Mouse (Mus musculus): Measurements from ENCODE around the gene P2rx1.

P2rx1 gene

GRCm38 (mm10) chr11:73030821-73031498 lies 32.1 kb downstream of the P2rx1 start:
- POLR2A ChIA-PET: interaction anchor here in 3 of 4 experiments (0.6 to 1.5 kb wide), 13 partner anchors 8 to 455 kb away, joined by 3 to 13 read pairs (median 5); partner anchors contain the start of genes Camkk1 (in 3 of the 3) and Ncbp3 (in 2 of the 3)
- CTCF ChIA-PET: interaction anchor here (0.5 to 1.4 kb wide), 12 partner anchors 8 to 260 kb away, joined by 3 to 14 read pairs (median 3); partner anchors contain the start of genes Camkk1 (in 1 of the 4), Haspin (in 1 of the 4) and Ncbp3 (in 1 of the 4)

GRCm38 (mm10) chr11:73031536-73031935 lies 32.6 kb downstream of the P2rx1 start:
- ChIA-PET CTCF (interaction anchor here (0.5 to 1.4 kb wide), 7 partner anchors 8 to 73 kb away, joined by 3 to 14 read pairs (median 3); partner anchors contain the start of gene Ncbp3 (in 1 of the 4)), POLR2A (interaction anchor here in 2 of 4 experiments (1.2 to 1.5 kb wide), 7 partner anchors 8 to 455 kb away, joined by 3 to 13 read pairs (median 6); partner anchors contain the start of genes Ncbp3 (in 2 of the 2) and Camkk1 (in 1 of the 2))

GRCm38 (mm10) chr11:73036077-73036476 lies 37.2 kb downstream of the P2rx1 start:
- CTCF ChIA-PET: interaction anchor here in 1 of 4 experiments (0.9 to 1.0 kb wide), 2 partner anchors 9 to 10 kb away, joined by 3 read pairs; no protein-coding TSS in a partner anchor
- POLR2A ChIA-PET: interaction anchor here in 1 of 4 experiments (0.5 to 1.6 kb wide), 3 partner anchors 10 to 34 kb away, joined by 3 to 4 read pairs (median 3); no protein-coding TSS in a partner anchor

DNA sequence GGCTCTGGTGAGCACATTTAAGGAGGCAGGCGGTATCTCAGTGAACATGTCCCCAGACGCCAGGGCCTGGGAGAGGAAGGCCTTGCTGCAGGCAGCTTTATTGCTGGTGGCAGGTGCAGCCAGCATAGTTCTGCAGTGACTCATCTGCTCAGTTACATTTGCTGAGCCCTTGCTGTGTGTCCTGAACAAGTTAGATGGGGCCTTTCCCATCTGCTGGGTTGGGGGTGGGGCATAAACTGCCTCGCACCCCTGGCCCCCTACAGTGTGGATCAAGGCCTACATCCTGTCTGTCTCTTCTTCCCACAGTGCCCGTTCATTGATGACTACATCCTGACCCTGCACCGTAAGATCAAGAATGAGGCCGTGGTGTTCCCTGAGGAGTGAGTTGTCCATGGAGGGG lies 38.0 kb downstream of the P2rx1 start:
- CTCF ChIA-PET: no interaction called here

GRCm38 (mm10) chr11:73037691-73038090 lies 38.8 kb downstream of the P2rx1 start:
- ChIA-PET CTCF (interaction anchor here in 1 of 4 experiments (1.8 kb wide), 1 partner anchor 10 kb away, joined by 13 read pairs; the partner anchor contains the start of gene Ncbp3), POLR2A (no interaction called here)

More for the DNA sequence above, 38.0 kb downstream of the P2rx1 start:
- POLR2A ChIA-PET: interaction anchor here in 1 of 4 experiments (1.6 kb wide), 1 partner anchor 10 kb away, joined by 3 read pairs; no protein-coding TSS in a partner anchor

DNA sequence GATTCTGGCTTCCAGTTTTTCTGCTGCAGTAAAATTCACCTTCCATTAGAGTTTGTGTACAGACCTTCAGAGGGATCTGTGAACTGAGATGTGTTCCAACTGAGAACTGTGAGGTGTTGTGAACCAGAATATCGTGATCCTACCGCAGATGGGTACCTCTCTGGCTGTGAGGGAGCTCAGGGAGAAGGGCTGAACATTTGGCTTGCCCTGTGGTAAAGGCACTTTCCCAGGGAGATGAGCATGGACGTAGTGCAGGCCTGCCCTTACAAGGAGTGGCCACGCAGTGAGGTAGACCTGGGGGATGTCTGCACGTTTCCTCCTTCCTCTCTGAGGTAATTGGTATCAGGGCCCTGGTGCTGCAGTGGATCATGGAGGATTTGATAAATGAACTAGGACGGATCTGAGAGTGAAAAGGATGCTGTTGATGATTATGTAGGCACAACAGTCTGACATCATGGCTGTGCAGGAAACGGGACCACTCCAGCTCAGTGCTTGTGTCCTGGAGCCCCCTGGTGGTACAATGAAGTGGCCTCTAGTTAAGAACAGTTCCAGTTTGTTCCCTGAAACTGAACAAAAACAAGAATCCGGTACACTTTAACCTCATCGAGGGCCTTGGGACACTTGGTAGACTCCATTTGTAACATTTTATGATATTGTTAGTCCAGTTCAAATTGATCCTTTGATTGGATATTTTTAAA lies 40.3 kb downstream of the P2rx1 start:
- ChIA-PET CTCF (interaction anchor here (0.5 to 1.8 kb wide), 24 partner anchors 8 to 1620 kb away, joined by 3 to 19 read pairs (median 4); partner anchors contain the start of genes Ncbp3 (in 2 of the 4) and Camkk1 (in 1 of the 4)), POLR2A (interaction anchor here in 1 of 4 experiments (0.7 to 3.5 kb wide), 5 partner anchors 8 to 468 kb away, joined by 3 to 14 read pairs (median 3); partner anchors contain the start of genes Camkk1 and Shpk)

DNA sequence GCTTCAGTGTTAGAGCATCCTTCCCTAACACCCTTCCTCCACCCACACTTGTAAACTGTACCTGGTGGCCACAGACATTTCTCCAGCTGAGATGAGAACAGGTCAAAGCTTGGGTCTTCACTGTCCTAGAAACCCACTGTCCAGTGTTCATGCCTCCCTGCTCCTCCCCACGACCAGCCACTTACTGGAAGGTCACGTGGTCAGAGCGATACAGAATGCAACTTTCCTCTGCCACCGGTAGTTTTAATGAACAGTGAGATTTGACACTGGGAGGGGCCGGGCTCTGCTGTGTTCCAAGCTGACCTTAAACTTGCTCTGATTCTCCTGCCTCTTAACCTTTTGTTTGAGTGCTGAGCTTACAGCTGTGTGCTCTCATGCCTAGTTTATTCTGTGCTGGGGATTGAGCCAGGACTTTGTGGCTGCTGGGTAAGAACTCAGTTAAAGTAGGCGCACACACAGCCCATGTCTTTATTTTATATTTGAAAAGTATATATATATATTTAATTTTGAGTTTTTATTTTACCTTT lies 45.4 kb downstream of the P2rx1 start:
- CTCF ChIA-PET: interaction anchor here in 3 of 4 experiments (0.5 to 1.7 kb wide), 6 partner anchors 9 to 1583 kb away, joined by 3 to 9 read pairs (median 4); no protein-coding TSS in a partner anchor
- POLR2A ChIA-PET: interaction anchor here in 2 of 4 experiments (0.6 to 3.0 kb wide), 7 partner anchors 9 to 398 kb away, joined by 3 to 11 read pairs (median 4); partner anchors contain the start of genes Camkk1 (in 1 of the 2) and Shpk (in 1 of the 2)

GRCm38 (mm10) chr11:73044789-73045188 lies 45.9 kb downstream of the P2rx1 start:
- ChIA-PET POLR2A (interaction anchor here in 2 of 4 experiments (0.5 to 3.0 kb wide), 9 partner anchors 9 to 398 kb away, joined by 3 to 11 read pairs (median 3); partner anchors contain the start of genes Camkk1 (in 1 of the 2), Haspin (in 1 of the 2) and Shpk (in 1 of the 2)), CTCF (interaction anchor here in 3 of 4 experiments (0.5 to 1.7 kb wide), 4 partner anchors 10 to 1583 kb away, joined by 3 to 9 read pairs (median 4); no protein-coding TSS in a partner anchor)

GRCm38 (mm10) chr11:73047542-73047996 lies 48.7 kb downstream of the P2rx1 start, which contains the start of gene Ncbp3:
Gene Ncbp3 (plus strand): TSS chr11:73047783.
- ChIA-PET POLR2A (interaction anchor here in 3 of 4 experiments (0.6 to 2.6 kb wide), 32 partner anchors 9 to 253 kb away, joined by 3 to 16 read pairs (median 3); partner anchors contain the start of genes Camkk1 (in 2 of the 3), P2rx1 (in 2 of the 3), Ctns (in 1 of the 3) and Cyb5d2 (in 1 of the 3)), CTCF (interaction anchor here (0.7 to 2.2 kb wide), 18 partner anchors 8 to 113 kb away, joined by 3 to 13 read pairs (median 4); partner anchors contain the start of gene Camkk1 (in 2 of the 4))

- CTCF ChIA-PET: interaction anchor here (0.6 to 2.2 kb wide), 29 partner anchors 9 to 537 kb away, joined by 3 to 13 read pairs (median 4); partner anchors contain the start of genes Camkk1 (in 2 of the 4) and Shpk (in 1 of the 4)
Measured at GRCm38 (mm10) chr11:73048030-73048876, 49.4 kb downstream of the P2rx1 start.

GRCm38 (mm10) chr11:73049335-73049734 lies 50.4 kb downstream of the P2rx1 start:
- CTCF ChIA-PET: interaction anchor here in 3 of 4 experiments (1.0 to 2.2 kb wide), 12 partner anchors 8 to 150 kb away, joined by 3 to 13 read pairs (median 6); partner anchors contain the start of genes Camkk1 (in 1 of the 3) and Shpk (in 1 of the 3)
- POLR2A ChIA-PET: interaction anchor here in 3 of 4 experiments (0.8 to 2.5 kb wide), 6 partner anchors 12 to 150 kb away, joined by 3 to 16 read pairs (median 6); partner anchors contain the start of genes Camkk1 (in 1 of the 3), Ctns (in 1 of the 3), P2rx1 (in 1 of the 3) and Shpk (in 1 of the 3)

More at GRCm38 (mm10) chr11:73048030-73048876, 49.4 kb downstream of the P2rx1 start:
- POLR2A ChIA-PET: interaction anchor here in 3 of 4 experiments (0.6 to 2.6 kb wide), 32 partner anchors 8 to 635 kb away, joined by 3 to 16 read pairs (median 3); partner anchors contain the start of genes Camkk1 (in 3 of the 3), P2rx1 (in 2 of the 3), Ctns (in 1 of the 3) and Haspin (in 1 of the 3)

DNA sequence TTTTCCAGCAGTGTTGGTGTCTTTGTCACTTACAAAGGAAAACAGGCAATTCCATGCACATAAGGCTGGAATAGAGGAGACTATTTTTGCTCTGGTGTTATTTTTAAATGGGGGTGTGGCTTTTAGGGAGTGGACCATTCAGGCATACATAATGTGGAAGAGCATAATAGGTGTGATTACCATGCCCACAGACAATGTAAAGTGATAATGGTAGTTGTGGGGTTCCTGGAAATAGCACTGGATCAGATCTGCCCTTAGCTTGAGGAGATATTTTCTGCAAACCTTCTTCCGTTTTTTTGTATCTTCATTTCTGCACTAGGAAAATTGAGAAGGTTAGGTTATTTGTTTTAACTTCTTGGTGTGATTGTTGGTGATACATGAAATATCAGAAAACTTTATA lies 53.9 kb downstream of the P2rx1 start:
- CTCF ChIA-PET: interaction anchor here (0.6 to 0.7 kb wide), 4 partner anchors 57 to 1519 kb away, joined by 4 to 7 read pairs (median 4); no protein-coding TSS in a partner anchor
- POLR2A ChIA-PET: interaction anchor here in 2 of 4 experiments (0.7 to 1.8 kb wide), 3 partner anchors 9 to 37 kb away, joined by 4 to 6 read pairs (median 5); no protein-coding TSS in a partner anchor

DNA sequence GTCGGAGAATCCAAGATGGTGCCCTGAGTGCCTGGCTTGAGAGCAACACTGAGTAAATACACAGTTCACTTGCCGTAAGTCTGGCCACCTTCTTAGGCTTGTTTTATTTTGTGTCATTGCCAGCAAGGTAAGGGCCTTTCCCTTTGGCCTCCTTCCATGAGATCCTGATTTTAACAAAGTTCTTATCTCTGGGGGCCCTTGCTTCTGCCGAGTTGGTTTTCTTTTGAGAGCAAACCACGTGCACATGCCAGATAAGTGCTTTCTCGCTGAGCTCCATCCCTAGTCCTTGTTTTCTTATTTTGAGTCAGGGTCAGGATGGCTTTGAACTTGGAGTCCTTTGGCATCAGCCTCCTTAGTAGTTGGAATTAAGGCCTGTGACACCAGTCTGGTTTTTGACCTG lies 58.8 kb downstream of the P2rx1 start:
- CTCF ChIA-PET: interaction anchor here in 1 of 4 experiments (1.2 to 1.4 kb wide), 2 partner anchors 9 to 50 kb away, joined by 5 read pairs; no protein-coding TSS in a partner anchor
- POLR2A ChIA-PET: no interaction called here

GRCm38 (mm10) chr11:73059630-73060029 lies 60.7 kb downstream of the P2rx1 start:
- POLR2A ChIA-PET: no interaction called here
- CTCF ChIA-PET: no interaction called here

DNA sequence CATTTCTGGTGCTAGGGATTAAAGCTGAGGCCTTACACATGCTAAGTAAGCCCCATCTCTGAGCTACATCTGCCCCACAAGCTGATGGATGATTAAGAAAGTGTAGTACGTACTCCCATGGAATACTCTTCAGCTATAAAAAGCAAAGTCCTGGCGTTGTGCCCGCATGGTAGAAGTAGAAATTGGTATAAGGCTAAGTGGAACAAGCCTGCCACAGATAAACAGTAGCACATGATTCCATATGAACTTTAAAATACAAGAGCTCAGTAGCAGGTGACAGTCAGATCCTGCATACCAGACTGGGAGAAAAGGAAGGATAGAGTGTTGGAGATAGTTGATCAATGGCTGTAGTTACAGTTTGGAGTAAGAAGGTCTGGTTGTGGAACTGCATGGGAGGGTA lies 62.5 kb downstream of the P2rx1 start:
- ChIA-PET POLR2A (interaction anchor here in 3 of 4 experiments (0.7 to 1.7 kb wide), 9 partner anchors 8 to 138 kb away, joined by 3 to 7 read pairs (median 3); partner anchors contain the start of genes Ctns (in 1 of the 3), Ncbp3 (in 1 of the 3) and Shpk (in 1 of the 3)), CTCF (interaction anchor here in 3 of 4 experiments (0.5 to 1.9 kb wide), 3 partner anchors 13 to 247 kb away, joined by 4 to 5 read pairs (median 5); partner anchors contain the start of gene Ncbp3 (in 1 of the 3))
